Mouse (Mus musculus): ENCODE measurements around the gene Krt75. TPM values are rescaled to one million over a fixed set of nuclear protein-coding genes. Genes with fewer than 3 reads are reported as not detected.

Krt75 gene
- not detected in 2 replicates for polyA plus RNA-seq (2012; rRNA removed)

DNA sequence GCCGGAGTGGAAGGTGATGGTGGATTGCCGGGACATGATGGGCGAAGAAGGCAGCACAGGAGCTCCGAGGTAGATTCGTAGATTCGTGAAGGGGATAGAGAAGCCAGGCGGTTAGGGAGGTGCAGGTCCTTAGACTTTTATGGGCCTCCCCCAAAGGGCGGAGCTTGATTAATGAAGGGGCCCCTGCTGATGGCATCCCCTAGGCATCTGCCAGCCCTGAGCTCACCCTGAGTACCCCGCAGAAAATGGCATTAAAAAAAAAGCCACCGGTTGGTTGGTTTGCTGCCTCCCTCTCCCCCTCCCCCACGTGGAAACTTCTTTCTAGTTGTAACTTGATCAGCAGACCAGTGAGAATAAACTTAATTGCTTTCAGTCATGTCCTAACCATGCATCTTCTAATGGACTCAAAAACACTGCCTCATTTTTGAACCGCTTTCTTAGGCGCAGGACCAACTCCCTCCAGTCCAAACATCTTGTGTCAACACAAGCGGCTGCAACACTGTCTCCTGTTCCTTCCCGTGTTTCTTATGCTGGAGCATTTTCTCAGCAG is at the start of gene Krt75:
Gene Krt75, minus strand, starts transcription at position 109 of the 550 bp plus-strand sequence.
- 35% methylated on average over 15 of the region's 15 CpGs for WGBS
- DNase-seq (ENCODE audit: low read depth, low spot score) = no peak

DNA sequence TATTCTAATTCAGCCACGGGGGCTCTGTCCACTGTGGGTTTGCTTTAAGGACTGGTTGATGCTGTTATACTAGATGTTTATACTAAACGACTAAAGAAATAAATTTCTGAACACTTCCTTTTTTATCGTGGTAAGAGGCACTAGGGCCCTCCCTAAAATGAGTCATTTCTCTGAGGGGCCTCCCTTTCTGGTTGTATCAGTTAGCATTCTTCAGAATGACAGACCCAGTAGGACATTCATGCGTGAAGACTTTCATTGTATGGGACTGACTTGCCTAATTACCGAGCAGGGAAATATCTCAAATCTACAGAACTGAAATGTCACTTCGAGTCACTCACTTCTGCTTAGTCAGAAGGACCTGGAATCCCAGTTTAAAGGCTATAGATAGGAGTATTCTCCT is 25.4 kb upstream of the Krt75 start:
- DNase-seq (ENCODE audit: low read depth, low spot score) = no peak
- WGBS = 23% methylated on average over 6 of the region's 6 CpGs

DNA sequence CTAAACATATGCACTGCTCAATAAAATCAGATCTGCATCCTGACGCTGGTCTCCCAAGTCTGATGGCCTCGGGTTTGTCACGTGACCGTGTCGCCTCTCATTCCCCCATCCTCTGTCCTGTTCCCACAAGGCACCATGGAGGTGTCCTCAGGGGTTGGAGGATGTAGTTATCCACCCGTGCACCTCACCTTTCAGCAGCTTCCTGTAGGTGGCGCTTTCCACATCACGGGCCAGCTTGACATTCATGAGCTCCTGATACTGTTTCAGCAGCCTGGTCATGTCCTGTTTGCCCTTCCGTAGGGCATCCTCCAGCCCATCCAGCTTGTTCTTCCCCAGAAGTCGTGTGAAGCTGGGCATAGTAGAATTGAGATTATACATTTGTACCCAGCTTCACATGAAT is 14.5 kb upstream of the Krt75 start:
- WGBS = 73% methylated on average over 10 of the region's 10 CpGs
- no peak for DNase-seq (ENCODE audit: low read depth, low spot score)

DNA sequence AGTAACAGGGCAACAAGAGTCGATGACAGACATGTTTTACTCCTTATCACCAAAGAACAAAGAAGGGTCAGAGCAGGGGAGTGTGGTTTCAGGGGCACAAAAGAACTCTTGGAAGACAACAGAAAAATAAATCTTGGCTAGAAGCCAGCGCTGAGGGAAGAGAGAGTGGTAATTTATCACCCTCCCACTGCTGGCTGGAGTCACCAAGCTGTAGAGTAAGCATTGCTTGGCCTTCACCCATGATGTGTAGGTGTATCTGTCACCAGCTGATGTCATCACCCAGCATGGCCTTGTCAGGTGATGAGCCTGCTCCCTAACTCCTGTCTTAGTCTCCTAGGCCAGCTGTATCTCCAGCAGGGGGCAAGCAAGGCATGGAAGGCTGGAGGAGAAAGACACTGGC is 10.8 kb upstream of the Krt75 start:
- no peak for DNase-seq (ENCODE audit: low read depth, low spot score)
- WGBS = 27% methylated on average over 2 of the region's 2 CpGs

DNA sequence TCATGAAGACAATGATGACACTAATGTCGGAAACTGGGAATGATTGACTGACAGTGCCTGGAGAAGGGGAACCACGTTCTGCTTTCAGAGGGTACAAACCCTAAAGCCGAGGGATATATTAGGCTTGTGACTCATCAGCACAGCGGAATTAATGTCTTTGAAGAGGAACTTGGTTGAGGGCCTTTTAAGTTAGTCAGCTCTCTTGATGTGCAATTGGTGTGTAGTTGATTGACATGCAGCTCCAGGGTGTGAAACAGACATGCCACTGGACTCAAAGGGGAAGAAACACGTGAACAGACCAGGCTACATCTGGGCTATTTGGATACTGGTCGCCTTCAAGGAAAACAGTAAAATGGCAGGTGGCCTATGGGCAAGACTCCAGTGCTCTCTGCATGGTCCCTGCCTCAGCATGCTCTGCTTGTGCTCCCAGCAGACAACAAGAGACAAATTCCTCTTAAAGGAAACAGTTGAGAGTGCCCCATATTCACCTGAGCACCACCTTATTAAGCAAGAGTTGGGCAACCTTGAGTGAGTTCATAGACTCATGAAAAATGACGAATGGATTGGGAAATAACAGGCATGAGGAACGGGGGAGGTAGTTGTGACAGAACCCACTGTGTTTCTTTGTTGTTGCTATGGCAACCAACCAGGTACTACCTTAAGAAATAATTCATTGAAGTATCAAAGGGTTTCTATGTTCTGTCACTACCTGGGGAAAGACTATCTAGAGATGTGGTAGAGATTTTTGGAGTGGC is 9.7 kb upstream of the Krt75 start:
- DNase-seq (ENCODE audit: low read depth, low spot score) = no peak
- WGBS = 72% methylated on average over 8 of the region's 8 CpGs

DNA sequence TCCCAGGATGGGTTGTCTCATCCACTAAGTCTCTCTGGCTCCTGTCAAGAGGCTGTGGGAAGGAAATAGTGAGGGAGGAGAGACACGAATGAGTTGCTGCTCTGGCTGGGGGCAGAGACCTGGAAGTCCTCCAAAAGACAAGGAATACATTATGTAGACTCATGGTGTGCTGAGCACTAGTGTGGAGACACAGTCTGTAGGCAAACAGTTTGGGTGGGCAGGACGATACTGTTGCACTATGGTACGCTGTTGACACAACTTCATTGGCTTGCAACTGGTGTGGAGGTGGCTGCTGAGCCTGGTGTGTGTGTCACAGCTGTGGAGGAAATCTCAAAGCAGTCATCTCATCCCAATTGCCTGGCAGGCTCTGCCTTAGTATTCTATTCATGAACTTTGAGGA is 8.0 kb upstream of the Krt75 start:
- WGBS = 62% methylated on average over 3 of the region's 3 CpGs
- no peak for DNase-seq (ENCODE audit: low read depth, low spot score)

DNA sequence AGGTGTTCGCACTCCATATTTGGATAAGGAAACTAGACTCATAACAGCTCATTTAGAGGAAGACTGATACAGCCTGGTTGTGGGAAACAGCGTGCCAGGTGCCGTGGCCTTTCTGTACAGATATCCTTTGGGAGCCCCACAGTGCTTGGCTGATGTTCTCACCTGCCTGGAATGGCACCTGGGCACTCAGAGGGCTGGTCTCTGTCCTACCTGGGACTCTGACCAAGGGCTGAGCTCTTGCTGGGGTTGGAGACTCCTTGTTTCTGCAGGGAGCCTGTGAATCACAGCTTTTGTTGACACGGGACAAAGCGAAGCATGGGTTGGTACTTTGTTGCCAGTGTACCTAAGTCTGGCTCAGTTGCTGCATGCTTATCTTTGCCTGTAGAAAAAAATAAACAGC is 1.8 kb upstream of the Krt75 start:
- DNase-seq (ENCODE audit: low read depth, low spot score) = no peak
- 39% methylated on average over 5 of the region's 5 CpGs for WGBS

DNA sequence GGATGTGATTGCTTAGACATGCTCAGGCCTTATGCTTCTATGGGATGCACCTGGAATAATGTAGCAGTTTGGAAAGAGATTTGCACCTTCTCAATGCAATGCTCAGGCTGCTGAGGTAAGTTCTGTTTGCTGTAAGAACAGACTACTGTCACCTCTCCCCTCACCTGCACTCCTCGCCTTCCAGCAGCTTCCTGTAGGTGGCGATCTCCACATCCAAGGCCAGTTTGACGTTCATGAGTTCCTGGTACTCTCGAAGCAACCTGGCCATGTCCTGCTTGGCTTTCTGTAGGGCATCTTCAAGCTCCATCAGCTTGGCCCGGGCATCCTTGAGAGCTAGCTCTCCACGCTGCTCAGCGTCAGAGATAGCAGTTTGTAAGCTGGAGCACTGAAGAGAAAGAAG is 5.9 kb downstream of the Krt75 start:
- no peak for DNase-seq (ENCODE audit: low read depth, low spot score)
- WGBS = 41% methylated on average over 7 of the region's 7 CpGs

DNA sequence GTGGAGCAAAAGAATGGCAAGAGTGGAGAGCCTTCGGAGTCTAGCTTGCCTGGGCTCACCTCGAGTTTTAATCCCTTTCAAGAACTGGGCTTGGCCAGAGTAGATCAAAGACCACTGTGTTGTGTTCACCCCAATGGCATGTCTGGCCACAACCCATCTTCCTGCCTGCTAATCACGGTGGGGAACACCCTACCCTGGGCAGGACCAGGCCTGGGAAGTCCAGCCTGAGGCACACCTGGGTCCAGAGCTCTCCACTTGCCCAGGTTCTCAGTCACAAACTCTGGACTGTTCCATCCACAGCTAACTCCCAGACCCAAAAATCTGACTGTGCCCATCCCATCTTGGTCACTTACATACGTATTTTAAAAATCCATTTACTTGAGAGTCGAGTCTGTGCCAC is 10.9 kb downstream of the Krt75 start, which contains the start of gene Krt90:
Gene Krt90, minus strand, starts transcription at position 101 of the 400 bp plus-strand sequence.
- WGBS = 66% methylated on average over 5 of the region's 5 CpGs
- DNase-seq (ENCODE audit: low read depth, low spot score) = no peak

DNA sequence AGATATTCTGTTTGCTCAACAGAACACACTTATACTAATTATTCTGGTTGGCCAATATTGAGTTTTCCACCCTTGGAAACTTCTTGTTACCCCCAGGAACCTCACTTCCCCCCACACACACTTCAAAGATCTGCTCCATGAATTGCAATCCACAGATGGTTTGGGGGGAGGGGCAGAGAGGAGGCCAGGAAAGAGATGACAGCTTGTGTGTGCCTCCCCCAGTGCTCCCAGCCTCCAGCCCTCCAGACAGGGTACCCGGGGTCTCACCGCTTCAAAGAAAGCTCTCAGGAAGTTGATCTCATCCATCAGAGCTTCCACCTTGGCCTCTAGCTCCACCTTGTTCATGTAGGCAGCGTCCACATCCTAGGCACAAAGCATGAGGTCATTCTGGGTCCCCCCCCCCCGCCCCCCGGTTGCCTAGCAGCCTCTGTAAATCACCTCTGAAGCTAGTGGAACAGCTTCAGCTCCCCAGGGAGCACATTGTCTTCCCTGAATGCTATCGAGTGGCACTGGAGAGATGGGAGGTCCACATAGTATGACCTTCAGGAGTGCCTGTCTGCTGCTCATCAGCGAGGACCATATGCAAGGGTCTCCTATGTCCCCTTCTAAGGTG is 15.6 kb downstream of the Krt75 start:
- DNase-seq (ENCODE audit: low read depth, low spot score) = no peak
- 25% methylated on average over 7 of the region's 7 CpGs for WGBS

DNA sequence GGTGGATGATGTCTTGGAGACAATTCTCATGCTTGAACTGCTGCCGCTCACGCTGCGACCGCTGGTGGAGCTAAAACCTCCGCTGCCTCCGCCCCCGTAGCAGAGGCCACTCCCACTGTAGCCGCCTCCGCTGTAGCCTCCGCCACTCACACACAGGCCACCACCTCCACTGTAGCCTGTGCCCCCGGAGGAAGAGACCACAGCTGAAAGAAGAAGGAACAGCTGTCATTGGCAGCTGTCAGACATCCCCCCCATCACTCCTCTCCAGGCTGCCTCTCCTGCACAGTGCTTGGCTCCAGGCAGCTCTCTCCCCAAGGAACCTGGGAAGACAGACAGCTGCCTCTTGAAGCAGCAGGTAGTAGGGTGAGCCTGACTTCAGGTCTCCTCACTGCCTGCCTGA is 20.5 kb downstream of the Krt75 start:
- 0% methylated on average over 11 of the region's 11 CpGs for WGBS
- no peak for DNase-seq (ENCODE audit: low read depth, low spot score)

DNA sequence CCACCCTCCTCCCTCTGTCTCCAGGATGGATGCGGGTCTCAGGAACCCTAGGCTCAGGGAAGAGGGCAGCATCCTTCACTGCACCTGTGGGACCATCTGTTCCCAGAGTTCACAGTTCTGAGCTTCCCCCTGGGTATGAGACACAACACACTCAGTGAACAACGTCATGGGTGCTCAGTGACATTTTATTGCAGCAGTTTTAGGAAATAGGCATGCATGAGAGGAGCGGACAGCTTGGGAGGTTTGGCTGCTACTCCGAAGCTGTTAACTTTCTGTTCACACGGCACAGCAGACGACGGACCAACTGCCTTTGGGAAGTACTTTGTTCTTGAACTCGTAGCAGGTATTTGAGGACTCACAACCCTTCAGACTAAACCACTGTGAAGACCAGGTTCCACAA is 21.5 kb downstream of the Krt75 start:
- 31% methylated on average over 8 of the region's 8 CpGs for WGBS
- DNase-seq (ENCODE audit: low read depth, low spot score) = no peak

DNA sequence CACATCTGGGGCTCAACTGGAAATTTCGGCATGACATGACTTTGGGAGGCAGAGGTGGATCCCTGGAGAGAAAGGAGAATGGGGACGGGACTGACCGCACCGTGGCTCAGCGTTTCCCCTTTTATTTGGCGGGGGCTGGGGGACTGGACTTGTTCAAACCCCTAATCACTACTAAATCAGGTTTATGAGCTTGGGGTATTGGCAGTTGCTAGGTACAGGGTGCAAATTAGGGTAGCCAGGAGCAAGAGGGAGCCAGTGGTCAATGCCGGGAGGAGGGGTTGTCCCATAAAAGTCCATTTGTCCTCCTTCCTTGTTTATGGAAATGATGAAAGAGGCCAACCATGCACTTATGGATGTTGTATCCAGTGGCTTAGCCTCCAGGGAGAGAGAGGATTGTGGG is 23.1 kb downstream of the Krt75 start, which contains the start of gene Krt82:
Gene Krt82, minus strand, starts transcription at position 101 of the 400 bp plus-strand sequence.
- WGBS = 81% methylated on average over 7 of the region's 7 CpGs
- DNase-seq (ENCODE audit: low read depth, low spot score) = no peak

DNA sequence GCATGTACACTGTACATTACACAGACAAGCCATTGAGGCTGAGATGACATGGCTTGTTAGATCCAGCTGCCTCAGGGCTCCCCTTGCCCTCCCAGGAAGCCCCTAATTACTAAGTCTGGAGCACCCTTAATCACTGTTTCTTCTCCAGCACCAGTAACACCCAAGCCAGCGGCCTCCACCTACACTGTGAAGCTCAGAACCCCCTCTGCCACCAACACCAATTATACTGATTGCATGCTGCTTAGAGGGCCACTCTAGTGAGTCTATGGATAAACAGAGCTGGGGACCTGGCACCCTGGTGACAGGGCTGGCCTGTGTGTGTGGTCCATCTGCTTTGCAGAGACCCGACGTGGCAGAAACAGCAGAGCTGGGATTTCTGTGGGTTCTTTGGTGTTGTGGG is 29.2 kb downstream of the Krt75 start:
- WGBS = 81% methylated on average over 3 of the region's 3 CpGs

DNA sequence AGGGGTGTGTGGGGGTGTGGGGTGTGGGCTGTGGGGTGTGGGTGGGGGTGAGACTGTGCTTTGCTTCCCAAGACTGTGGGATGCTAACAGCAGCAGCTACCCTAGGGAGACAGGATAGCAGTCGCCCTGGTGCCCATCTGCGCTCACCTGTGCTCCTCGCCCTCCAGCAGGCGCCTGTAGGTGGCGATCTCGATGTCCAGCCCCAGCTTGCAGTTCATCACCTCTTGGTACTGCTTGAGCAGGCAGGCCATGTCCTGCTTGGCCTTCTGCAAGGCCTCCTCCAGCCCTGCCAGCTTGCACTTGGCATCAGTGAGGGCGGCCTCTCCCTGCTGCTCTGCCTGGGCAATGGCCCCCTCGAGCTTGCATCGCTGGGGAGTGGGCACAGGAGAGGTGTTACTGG is 31.2 kb downstream of the Krt75 start:
- WGBS = 72% methylated on average over 9 of the region's 9 CpGs

More for the DNA sequence above, 29.2 kb downstream of the Krt75 start:
- DNase-seq (ENCODE audit: low read depth, low spot score) = no peak

DNA sequence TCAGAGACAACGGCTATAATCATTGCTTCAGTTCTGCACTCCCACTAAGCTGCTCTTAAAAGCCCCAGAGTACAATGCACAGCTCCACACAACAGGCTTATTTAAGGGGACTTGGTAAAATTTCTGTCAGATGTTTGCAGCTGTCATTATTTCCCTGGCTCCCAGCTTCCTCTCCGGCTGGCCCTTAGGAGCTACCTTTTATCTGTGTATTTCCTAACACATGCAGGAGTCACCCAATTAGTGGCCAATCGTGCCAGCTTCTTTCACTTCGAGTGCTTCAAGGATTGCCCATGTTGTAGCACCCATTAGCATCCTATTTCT is 35.2 kb downstream of the Krt75 start:
- no peak for DNase-seq (ENCODE audit: low read depth, low spot score)
- WGBS = 22% methylated on average over 4 of the region's 4 CpGs

More for the DNA sequence above, 31.2 kb downstream of the Krt75 start:
- no peak for DNase-seq (ENCODE audit: low read depth, low spot score)

DNA sequence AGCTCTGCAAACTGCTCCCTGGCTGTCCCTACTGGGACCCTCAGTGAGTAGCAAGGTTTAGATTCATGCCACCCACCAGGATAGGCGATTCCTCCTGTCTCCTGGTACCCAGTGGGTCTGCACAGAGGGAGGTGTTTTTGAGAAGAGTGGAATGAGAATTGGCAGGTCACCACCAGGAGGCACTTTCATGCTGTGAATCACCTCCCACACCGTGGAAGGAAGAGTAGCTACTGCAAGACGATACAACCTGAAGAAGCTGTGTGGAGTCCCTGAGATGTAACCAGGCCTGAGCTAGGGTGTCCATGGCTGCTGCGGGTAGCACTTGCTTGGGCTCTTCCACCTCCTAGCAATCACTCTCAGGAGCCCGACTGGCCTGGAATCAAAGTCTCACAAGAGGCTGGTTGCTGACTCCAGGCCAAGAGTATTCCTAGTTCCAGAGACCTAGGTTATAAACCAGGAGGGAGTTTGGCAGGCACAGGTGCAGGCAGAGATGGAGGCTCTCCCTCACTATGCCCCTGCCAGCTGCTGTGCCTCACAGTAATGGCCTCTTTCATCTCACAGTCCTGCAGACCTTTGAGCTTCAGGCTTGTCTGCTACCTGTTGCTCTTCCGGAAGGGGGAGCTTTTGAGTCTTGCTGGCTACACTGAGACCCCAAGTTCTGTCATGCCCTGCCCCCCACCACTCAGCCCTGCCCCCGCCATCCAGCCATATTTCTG is 35.7 kb downstream of the Krt75 start:
- no peak for DNase-seq (ENCODE audit: low read depth, low spot score)
- WGBS = 16% methylated on average over 7 of the region's 7 CpGs

DNA sequence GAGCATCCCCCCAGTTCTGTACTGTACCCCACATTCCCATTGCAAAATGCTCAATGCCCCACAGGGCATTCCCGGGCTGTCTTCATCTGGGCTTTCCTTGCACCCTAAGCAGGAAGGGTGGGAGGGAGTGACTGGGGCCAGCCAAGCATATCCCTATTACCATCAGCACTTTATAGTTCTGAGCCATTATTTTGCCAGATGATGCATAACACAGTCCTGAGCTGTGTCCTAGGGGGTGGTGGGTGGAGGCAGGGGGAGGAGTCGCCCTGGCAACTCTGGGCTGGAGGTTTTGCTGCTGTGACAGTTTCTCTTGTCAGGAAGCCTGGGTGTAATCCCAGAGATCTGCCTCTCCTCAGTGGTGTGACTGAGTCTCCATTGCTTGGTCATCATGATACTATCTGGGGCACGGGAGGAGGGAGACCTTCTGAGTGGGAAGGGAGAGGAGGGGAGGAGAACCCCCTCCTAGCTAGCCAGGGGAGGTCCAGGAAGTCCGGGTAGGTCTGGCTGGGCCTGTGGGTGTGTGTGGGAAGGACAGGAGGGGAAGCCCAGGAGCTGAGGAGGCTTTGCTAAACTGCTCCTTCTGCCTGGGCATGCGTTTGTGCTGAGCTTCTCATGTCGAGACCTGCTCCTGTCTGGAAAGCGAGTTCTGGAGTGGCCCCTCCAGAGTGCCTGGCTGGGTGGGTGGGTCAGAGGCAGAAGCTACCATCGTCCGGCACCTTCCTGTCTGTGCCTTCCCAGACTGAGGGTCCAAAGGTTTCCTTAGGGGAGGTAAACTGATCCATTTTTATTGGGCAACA is 37.5 kb downstream of the Krt75 start:
- DNase-seq (ENCODE audit: low read depth, low spot score) = no peak
- WGBS = 61% methylated on average over 9 of the region's 9 CpGs

DNA sequence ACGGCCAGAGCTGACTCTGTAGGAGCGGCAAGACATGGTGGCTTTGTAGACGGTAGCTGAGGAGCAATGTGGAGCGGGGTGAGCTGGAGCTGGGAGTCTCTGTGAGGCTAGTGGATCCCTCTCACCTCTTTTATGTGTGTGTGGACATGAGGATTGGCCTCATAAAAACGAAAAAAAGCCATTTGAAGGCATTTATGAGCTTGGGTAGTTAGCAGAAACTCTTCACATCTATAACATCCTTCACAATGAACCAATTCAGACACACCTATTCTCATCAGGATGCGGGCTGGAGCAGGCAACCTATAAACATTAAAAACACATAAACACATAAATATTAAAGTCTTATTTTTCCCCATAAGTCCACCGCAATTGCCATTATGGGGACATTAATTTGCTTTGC is 41.0 kb downstream of the Krt75 start, which contains the start of gene Krt84:
Gene Krt84, minus strand, starts transcription at position 101 of the 400 bp plus-strand sequence.
- 51% methylated on average over 7 of the region's 7 CpGs for WGBS

More for the DNA sequence above, 41.0 kb downstream of the Krt75 start, which contains the start of gene Krt84:
- DNase-seq (ENCODE audit: low read depth, low spot score) = no peak

Data from large intestine, adult 2 months (tissue).